Mouse (Mus musculus): ENCODE measurements around the gene Snrpf. TPM values are rescaled to one million over a fixed set of nuclear protein-coding genes. Genes with fewer than 3 reads are reported as not detected.

Gene Snrpf
- polyA plus RNA-seq, 1 experiment, result 64.8 TPM

Other genes starting within 250 kb of the Snrpf start
- 78.4 and 82.2 TPM in 2 replicates for gene Lta4h, start 136.3 kb downstream of the Snrpf start, polyA plus RNA-seq (2012; rRNA removed)
- gene Hal, start 100.9 kb downstream of the Snrpf start, polyA plus RNA-seq (2012; rRNA removed), result 0.08 and 0.10 TPM in 2 replicates
- 0.67 and 0.83 TPM in 2 replicates for gene Amdhd1, start 49.7 kb downstream of the Snrpf start, polyA plus RNA-seq (2012; rRNA removed)
- gene Ccdc38, start 49.1 kb downstream of the Snrpf start, polyA plus RNA-seq (2012; rRNA removed), result 0.01 TPM in 1 of 2 replicates, not detected in the other
- gene Ntn4, start 51.0 kb upstream of the Snrpf start, polyA plus RNA-seq (2012; rRNA removed), result 7.8 and 11.2 TPM in 2 replicates
- gene Usp44, start 241.8 kb upstream of the Snrpf start, polyA plus RNA-seq (2012; rRNA removed), result not detected in 2 replicates

Data from urinary bladder, adult 2 months (tissue).